Mouse (Mus musculus): ENCODE measurements around the gene Meis1.

The Meis1 gene

DNA sequence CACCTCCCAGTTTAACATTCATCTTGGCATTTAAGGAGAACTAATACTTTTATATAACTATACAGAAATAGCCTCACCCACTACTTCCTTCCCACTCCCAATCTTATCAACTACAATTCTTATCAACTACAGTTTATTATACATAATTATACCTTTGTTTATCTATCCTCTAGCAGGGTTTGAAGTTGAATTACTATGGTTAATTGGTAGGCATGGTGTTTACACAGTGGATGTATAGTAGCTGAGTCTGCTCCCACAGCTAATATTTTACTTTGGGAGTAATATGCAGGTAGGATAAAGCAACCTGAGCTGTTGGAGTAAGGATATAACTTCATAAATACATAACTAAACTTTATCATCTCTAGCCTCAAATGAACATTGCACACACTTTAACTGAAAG, 188.7 kb downstream of the Meis1 start:
- in situ Hi-C loops (cut with MboI), result no loop called here

Measured in mature B cell (primary cell).